Mouse (Mus musculus): Measurements from ENCODE around the gene Calcr.

DNA sequence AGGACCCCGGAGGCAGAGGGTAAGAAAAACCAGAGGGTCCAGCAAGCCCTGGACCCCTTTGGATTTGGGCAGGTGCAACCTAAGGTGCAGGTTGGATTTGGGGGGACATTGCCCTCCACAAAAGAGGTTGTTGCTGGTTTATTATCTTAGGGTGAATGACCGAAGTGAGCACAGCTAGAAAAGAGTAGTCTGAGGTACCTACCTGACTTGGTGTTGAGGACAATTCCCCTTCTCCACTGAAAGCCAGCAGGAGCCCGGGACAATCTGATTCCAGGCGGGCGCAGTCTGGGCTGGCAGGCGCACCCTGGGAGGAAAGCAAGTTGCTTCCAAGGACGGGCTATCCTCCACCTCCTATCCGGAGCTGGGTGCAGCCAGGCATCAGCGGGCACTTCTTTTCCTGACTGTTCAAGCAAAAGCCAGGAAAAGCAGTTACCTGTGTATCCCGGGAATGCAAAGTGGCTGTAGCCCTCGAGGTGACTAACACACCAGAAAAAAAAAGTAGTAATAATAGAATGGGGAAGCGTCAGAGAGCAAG, at the start of gene Calcr:
- TF ChIP-seq GATA1 (IDR thresholded peaks at IDR 0.05; ENCODE audit: borderline replicate concordance, low read length) (no peak), FLI1 (IDR thresholded peaks at IDR 0.05; ENCODE audit: low read length) (no peak)

Measured in megakaryocyte, embryonic 14.5 days (primary cell).